Mouse (Mus musculus) layer of hippocampus, postnatal 36 days (tissue): ENCODE measurements at regions not wholly inside any gene's neighbourhood (a gene's known extent, or its start where the extent isn't known, plus 50 kb on each side); places are given as distances from the start of the nearest gene placed in this dataset.
A peak's percentile ranks its signal among the peaks of the same experiment; 100 is the strongest.
"Not testable (repeated sequence)": the region's sequence is repeated elsewhere in the genome, so short reads cannot be mapped to it uniquely, and the experiment has no call there.

Source experiments
- DNase-seq, 2 experiments: peaks; one replicate each; pipeline ENCODE4 v3.0.0; 2022

DNA sequence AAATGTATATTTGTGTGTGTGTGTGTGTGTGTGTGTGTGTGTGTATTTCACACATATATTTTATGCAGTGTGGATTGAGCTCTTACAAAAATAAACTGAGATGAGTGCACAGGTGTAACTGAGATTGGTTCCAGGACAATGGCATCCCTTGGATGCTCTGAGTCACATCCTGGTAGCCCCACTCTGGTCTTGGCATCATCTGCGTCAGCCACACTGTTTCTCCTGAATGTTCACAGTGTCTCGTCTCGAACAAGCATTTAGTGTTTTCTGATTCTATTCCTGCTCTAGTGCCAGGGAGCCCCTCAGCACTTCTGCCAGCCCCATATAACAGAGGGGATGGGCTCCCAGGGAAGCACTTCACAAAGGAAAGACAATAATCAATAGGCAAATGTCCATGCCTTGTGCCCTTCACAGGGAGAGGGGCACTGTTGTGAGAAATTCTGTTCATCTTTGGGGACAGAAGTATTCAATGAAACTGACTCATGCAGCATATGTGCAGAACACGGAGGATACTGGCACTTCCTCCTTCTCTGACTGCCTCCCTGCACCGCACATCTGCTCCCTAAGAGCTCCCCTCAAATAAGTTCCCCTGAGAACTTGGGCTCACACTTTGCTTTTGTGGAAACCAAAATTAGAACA lies 536.2 kb downstream of the Pdcd6ip start:
- peak; percentile 29 to 37 for DNase-seq

DNA sequence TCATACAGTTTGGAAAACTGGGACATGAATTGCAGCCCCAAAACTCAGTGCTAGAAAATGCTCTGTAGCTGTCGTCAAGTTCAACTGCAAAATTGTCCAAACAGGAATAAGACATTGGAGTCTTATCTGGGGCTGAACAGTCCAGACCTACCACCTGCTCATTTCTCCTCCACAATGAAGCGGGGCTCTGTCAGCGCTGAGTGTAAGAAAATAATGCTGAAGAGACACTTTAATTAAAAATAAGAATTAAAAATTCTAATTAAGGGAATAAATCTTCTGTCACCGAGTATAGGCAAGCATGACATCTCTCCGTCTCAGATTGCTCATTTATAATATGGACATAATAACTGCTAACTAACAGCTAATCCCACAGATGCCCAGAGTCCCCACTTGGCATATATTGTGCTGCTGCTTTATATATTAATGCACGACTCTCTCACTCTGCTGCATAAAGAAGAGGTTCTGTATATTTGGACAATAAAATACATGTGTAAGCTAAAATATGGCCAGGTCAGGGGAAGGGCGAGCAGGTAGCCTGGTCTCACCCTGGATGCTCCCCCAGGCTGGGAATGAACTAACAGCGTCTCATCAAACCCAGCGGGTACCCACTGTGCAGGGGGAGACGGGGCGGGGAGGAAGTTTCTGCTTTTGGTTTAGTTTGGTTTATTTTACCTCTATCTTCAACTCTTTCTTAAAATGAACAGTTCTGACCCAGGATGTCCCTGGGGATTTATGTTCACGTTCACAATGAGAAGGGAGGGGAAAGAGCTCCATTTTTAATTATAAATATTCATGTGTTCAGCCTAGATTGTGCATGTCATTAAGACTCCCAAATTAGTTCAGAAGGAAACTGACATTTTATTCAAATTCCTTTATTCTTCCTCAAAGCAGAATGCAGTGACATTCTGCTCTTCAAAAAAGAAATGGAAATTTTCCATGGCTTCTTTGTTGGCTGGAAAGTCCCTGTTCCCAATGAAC lies 544.9 kb downstream of the Pdcd6ip start:
- DNase-seq: no peak

GRCm38 (mm10) chr9:113160011-113160410 lies 548.0 kb downstream of the Pdcd6ip start:
- no peak for DNase-seq

DNA sequence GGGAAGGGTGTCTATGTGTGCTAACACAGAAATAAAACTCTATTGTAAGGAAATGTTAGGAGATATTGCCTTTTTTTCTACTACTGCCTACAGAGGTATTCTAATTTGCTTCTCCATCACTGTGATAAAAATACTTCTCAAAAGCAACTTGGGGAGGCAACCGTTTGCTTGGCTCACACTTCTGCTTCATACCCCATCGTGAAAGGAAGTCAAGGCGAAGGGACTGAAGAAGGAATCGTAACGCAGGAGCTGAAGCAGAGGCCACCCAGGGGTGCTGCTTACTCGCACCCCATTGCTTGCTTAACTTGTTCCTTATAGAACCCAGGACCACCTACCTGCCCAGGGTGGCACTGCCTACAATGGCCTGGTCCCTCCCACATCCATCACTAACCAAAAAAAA lies 550.0 kb downstream of the Pdcd6ip start:
- no peak for DNase-seq

DNA sequence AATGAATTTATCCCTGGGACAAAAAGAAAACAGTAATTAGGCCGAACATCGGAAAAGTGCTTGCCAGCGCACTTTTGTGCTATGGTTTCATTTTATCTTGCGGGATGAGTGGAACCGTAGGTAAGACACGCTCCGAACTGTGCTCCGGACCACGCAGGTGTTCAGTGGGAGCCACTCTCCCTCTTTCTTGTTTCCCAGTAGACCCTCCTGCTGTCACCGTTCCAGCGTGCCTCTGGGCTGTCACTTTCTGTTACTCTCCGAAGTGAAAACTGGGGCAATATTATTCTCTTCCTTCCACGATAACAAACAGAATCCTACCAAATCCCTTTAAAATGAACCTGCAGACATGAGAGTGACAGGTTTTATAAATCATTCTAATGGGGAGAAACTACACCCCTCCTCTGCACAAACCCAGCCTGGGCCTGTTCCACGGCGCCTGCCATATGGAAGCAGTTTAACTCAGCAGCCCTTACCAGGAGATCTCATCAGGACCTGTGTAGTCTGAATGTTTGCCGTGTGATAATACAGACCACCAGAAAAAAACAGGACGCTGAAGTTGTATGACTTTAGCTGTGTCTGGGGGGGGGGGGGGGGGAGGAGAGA lies 550.5 kb downstream of the Pdcd6ip start:
- DNase-seq: peak; percentile 30 to 34

DNA sequence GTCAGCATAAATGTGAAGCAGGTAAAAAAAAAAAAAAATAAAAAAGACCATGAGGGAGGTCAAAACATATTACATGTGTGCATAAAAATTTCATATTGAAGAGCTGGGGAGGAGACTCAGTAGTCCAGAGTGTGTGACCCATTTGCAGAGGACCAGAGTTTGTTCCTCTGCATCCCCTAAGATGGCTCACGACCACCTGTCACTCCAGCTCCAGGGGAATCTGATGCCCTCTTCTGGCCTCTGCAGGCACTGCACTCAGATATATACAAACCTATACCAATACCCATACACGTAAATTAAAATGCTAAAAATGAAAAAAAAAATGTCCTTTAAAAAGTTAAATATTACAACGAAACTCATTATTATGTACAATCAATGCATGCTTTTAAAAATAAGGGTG lies 551.4 kb downstream of the Pdcd6ip start:
- DNase-seq: no peak

DNA sequence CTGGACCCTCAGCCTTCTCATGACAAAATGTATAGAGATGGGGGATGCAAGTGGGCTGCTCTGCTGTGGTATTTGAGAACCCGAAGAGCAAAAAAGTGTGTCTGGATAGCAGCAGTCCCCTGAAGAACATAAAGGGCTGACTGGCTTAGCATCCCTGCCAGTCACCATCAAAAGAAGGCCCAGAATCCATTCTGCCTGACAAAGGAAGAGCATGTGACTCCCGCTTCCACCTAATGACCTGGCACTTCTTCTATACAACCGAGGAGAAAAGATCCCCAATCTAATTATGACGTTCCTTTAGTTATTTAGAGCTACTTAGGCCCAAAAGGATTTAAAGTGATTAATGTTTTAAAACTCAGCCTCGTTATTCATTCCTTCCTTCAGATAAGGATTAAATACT lies 559.0 kb downstream of the Pdcd6ip start:
- DNase-seq: no peak

GRCm38 (mm10) chr9:113146571-113146970 lies 561.5 kb downstream of the Pdcd6ip start:
- no peak for DNase-seq

DNA sequence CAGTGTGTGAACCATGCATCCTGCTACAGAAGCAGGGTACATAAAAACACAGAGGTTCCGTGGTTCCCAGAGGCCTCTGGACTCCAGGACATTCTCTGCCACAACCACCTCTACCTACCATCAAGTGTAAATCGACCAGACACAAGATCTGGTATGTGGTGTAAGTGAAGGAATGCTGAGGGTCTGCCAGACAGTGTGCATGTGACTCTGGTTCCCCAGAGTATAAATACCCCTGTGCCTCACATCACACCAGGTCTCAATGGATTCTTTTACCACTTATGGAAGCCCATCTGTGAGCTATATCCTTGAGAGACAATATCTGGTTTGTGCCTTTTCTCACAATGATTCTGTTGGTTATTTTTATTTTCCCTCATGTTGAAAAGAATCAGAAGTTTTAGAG lies 563.0 kb downstream of the Pdcd6ip start:
- no peak for DNase-seq

- DNase-seq: no peak
Measured at GRCm38 (mm10) chr9:113134611-113135010, 573.4 kb downstream of the Pdcd6ip start.

GRCm38 (mm10) chr9:113123004-113123692 lies 584.9 kb downstream of the Pdcd6ip start:
- DNase-seq: no peak

DNA sequence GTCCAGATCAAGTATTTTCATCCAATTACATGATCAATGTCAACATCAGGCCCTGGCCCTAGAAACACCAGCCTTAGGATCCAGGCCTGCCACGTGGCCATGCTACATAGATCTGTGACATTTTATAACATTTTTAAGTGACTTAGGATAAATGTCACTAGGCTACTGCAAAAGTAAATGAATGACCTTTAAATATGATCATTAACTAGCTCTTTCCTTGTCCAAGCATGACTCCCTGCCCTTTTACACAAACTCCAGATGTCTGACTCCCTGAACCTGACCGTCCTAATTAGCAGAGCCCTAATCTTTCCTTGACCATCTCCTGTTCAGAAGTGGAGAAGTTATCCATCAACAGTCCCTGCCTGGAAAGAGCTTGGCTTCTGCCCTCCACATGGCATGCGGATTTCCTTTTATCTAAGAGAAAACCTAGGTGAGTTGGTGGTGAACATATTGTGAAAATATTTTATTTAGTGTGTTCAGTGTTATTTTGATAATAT lies 585.8 kb downstream of the Pdcd6ip start:
- no peak for DNase-seq

DNA sequence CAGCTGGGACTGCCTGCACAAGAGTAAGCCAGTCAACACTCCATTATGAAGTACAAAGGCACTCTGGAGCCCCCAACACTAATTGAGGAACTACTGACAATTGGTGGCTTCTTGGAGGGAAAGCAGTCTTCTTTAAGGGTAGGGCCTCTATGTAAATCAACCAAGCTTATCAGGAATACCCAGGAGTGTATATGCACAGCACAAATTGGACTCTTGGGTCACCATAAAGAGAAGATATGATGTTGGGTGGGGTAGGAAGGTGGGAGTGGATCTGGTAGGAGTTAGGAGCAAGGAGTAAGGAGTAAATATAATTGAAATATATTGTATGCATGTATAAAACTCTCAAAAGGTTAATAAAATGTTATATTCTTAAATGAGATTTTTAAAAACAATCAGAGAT lies 587.7 kb downstream of the Pdcd6ip start:
- DNase-seq: no peak

- DNase-seq: no peak
Measured at GRCm38 (mm10) chr9:113119721-113120120, 588.3 kb downstream of the Pdcd6ip start.

DNA sequence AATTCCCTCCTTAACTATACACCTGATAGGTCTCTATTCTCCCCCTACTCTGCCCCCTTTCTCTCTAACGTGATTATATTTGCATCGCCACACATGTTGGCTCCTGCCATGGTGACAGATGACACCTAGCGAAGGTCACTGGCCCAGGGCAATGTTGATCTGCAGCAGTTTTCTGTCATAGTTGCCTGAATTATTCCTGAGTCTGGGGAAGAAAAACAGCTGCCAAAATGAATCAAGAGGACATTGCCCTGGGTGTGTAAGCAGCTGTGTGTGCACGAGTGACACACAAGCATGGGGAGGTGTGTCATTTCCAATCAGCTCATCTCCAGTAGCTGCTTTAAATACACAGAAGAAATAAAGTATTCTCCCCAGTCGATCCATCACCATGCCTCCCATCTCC lies 592.5 kb downstream of the Pdcd6ip start:
- no peak for DNase-seq

GRCm38 (mm10) chr9:113112753-113113152 lies 595.3 kb downstream of the Pdcd6ip start:
- no peak for DNase-seq

DNA sequence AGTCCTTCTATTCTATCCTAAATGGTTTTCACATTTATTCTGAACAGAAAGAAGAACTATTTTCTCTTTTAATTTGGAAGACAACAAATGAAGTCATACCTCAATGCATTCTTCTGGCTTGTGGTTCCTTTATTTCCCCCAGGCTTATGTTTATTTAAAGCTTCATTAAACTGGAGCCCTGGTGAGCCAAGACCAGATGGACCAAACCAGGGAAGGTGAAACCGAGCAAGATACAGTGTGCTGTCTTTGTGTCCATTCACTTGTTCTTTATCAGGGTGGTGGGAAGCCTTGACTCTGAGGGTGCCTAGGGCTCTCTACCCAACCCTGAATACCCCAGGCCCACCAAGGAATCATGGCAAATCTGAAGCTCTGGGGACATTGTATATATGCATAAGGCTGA lies 606.3 kb downstream of the Pdcd6ip start:
- DNase-seq: no peak

DNA sequence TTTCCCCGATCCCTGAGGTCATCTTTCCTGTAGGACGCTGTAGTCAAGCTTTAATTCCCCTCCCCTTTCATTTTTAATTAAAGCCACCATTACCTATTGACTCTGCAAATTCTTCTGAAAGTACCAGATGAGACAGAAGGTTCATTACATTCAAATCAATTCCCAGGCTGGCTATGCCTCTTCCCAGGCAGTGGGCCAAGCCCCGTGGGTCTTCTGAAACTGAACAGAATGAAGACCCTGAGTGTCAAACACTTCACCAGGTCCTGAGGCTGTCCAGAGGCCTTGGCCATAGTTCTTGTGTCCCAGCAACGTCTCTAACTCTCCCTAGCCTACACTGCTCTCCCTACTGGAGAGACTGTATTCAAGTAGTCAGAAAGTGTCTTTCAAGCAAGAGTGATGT lies 607.4 kb downstream of the Pdcd6ip start:
- DNase-seq: no peak

DNA sequence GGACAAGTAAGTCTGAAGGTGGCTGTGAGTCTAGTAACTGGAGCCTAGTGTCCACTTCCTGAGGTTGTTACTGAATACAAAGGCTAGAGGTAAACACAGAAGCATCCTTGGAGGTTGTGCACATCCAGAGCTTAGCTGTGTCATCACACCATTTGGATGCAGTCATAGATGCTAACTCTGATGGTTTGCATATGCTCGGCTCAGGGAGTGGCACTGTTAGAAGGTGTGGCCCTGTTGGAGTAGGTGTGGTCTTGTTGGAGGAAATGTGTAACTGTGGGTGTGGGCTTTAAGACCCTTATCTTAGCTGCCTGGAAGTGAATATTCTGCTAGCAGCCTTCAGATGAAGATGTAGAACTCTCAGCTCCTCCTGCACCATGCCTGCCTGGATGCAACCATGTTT lies 612.6 kb downstream of the Pdcd6ip start:
- not testable (repeated sequence) for DNase-seq

DNA sequence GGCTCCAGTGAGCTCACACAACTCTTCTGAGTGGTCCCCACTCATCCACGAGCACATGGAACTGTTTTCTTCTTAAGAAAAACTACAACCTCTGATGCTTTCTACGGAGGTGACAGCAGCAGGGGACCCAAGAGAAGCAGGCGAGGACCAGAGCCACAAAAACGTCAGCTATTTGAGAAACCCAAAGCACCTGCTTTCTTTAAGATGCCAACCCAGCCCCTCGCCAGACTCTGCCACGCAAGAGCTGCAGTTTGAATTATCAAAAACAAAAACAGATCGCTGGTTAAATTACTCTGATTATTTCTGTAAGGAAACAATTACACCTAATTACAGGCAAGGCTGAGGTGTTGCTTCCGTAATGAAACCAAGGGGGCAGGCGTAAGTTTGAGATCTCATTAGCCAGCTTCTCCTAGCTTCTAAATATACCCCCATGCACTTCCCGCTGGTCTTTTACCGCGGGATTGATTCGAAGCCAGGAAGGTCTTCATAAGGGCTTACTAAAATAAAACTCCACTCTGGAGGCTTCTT lies 614.1 kb downstream of the Pdcd6ip start:
- no peak for DNase-seq

- no peak for DNase-seq
Measured at GRCm38 (mm10) chr9:113091881-113092280, 616.2 kb downstream of the Pdcd6ip start.

DNA sequence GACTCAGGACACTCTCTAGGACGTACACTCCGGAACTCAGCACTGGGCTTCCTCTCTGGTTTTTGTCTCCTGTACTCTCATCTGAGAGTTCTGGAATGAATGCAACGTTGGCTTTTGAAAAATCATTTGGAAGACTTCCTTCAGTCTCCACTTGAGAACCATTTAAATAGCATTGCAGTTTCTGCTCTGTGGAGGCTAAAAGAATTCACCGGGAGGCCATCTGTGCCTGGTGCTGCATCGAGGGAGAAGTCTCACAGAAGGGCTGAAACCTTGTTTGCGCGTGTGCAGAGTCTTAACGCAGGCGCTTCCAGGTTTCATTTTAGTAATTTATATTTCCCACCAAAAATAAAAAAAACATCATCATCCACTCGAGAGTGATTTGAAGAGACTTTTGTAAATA lies 620.3 kb downstream of the Pdcd6ip start:
- no peak for DNase-seq
